Mouse (Mus musculus) T-helper 1 cell (primary cell): Measurements from ENCODE around the gene Prr15l.

Source experiments
- in situ Hi-C: fragments of 300-600 bp; cut with MboI, MseI; formaldehyde crosslinking; loops from one replicate; pipeline ENCODE4 v1.15.1; 2025; ENCODE audit warnings: high pct_unique_total_duplicates

Gene Prr15l

GRCm38 (mm10) chr11:96976911-96977591, 49.1 kb downstream of the Prr15l start:
- in situ Hi-C loops: no loop called here

DNA sequence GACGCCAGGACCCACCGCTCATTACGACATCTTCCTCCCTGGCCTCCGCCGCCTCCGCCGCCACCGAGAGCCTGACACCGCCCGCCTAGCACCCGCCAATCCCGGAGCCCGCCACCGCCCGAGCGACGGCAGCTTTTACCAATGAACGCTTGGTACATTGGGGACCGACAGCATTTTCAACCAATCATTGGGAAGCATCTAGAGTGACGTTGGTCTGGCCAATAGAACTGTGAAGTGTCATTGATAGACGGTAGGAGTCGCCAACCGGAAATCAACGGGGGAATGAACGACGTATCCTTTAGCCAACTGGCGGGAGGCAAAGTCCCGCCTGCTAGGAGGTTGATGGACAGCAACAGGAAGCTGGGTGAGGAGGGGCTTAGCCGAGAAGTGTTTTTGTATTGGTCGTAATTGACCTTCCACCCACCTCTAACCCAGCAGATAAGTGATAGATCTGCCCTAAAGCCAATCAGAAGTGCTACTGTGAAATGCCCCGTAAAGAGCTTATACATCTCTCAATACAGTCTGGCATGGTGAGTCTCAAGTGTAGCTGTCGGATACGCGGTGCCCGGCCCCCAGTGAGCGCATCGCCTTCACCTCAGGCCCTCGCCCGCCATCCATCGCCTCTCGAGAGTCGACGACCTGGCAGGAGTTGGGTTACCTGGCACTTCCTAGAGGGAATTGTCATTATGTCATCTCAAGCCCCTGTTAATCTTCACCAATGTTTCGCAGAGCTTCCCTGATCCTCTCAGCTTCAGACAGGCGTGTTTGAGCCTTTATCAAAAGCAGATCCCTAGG, 49.9 kb downstream of the Prr15l start:
- in situ Hi-C loops: no loop called here

DNA sequence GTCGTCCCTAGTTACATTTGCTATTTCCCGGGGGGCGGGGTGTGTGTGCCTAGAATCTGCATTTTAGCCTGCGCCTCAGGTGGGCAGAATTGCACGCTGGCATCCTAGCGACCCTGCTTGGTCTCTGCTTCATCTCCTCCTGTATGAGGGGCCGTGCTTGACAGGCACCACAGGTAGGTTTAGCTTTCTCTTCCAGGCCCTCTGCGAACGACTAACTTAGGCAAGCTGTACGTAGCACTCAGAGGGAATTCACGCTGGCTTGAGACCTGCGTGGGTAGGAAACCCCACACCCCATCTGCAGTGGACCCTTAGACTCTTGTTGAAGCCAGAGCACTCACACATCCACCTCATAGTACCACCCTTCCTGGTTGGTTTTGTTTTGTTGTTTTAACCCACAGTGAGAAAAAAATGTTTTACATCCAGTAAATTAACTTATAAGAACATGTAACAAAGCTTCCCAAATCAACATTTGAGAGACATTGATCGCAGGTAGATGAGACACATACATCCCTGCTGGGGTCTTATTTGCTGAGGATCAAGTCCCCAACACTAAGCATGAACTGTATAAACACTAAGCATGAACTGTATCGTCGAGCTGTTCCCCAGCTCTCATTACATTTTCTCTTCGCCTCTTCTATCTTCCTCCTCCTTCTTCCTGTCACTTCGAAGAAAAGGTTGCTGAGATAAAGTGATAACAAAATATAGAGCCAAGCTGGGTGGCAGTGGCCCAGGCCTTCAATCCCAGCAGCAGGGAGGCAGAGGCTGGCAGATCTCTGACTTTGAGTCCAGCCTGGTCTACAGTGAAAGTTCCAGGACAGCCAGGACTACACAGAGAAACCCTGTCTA, 50.7 kb downstream of the Prr15l start:
- in situ Hi-C loops: no loop called here

DNA sequence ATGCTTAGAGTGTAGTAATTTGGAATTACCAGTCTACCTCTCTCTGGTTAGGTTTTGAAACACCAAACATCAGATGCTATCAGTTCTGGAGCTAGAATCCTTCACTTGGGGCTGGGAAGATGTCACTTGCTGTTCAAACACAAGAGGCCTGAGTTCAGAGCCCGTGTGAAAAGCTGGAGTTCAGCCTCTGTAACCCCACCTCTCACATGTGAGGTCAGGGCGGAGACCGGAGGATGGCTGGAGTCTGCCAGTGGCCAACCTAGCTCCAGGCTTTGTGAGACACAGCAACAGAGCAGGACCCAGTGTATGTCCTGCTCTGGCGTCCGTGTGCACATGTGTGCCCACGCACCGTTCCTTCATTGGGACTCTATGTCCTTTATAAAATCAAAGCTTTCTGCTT, 51.4 kb downstream of the Prr15l start:
- in situ Hi-C loops: no loop called here

GRCm38 (mm10) chr11:96980021-96980420, 52.1 kb downstream of the Prr15l start:
- in situ Hi-C loops: no loop called here

DNA sequence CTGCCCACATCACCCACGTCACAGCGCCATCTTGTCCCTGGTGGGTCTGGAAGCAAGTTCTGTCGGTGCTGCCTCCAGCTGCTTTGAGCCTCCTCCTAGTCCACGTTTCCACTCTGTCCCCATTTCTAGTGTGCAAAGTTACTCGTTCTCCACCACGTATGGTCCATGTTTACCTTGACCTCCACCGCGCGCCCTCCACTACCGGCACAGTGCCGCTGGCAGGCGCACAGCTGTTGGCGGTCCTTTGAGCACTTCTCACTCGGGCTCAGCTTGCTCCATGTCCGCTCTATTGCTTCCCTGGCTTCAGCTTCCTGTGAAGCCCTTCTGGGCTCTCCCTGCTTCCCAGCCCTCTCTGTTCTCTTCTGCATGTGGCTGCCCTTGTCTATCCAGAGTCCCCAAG, 53.6 kb downstream of the Prr15l start:
- in situ Hi-C loops: no loop called here

- in situ Hi-C loops: no loop called here
Measured at GRCm38 (mm10) chr11:96982355-96982754, 54.5 kb downstream of the Prr15l start.

DNA sequence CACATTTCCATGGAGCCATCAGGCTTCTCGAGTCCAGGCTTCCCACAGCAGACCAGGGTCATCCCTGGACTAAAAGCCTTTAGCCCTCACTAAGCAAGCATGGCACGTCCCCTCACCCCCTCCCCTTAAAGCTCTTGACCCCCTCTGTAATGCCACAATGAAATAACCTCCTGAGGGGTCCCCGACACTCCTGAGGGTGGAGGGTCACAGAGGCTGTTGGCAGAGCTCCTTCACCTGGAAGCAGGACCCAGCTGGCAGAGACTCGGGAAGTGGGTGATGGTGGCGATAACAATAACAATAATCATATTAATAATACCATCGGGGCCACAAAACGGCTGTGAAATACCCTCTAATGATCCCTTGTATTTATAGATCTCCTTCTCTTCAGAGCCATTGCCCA, 55.0 kb downstream of the Prr15l start, which contains the start of gene Sp2:
TSS of gene Sp2 (minus strand) at position 101 of the 400 bp plus-strand sequence.
- in situ Hi-C loops: no loop called here

- in situ Hi-C loops: loop anchor here (5.0 kb wide), 1 partner anchor 37 kb away; no protein-coding TSS in a partner anchor
Measured at GRCm38 (mm10) chr11:96984903-96985302, 57.0 kb downstream of the Prr15l start.

DNA sequence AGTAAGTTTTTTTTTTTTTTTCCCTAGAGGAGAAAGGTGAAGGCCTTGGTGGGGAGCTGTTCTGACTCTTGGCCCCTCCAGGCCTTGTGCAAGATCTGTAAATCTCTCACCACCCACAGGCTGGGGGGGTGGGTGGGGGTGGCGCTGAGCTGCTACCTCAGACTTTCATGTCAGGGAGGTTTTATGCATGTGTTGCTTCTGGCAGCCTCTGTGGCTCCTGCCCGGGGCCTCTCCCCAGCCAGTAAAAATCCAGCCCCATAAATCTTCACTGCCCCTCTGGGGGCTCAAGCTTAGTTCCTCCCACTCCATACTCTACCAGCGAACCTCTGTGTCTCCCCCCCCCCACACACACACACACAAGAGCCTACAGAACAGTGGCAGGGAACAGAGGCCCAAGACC, 58.6 kb downstream of the Prr15l start:
- in situ Hi-C loops: loop anchor here (5.0 kb wide), 1 partner anchor 36 kb away; no protein-coding TSS in a partner anchor
